Mouse (Mus musculus): Measurements from ENCODE around the gene Ephb4. TPM values are rescaled to one million over a fixed set of nuclear protein-coding genes. Genes with fewer than 3 reads are reported as not detected.

Gene Ephb4
- total RNA-seq, 2 experiments from 2014 or later, result 12.1 to 13.4 TPM

- DNase-seq, result no peak
- intact Hi-C loops (cut with DNase I), result no loop called here
Measured at GRCm38 (mm10) chr5:137352011-137352975, 2.4 kb downstream of the Ephb4 start.

- no peak for DNase-seq
- intact Hi-C loops (cut with DNase I), result no loop called here
Measured at GRCm38 (mm10) chr5:137354091-137354490, 4.2 kb downstream of the Ephb4 start.

- no peak for DNase-seq
- intact Hi-C loops (cut with DNase I), result no loop called here
Measured at GRCm38 (mm10) chr5:137358382-137358781, 8.5 kb downstream of the Ephb4 start.

GRCm38 (mm10) chr5:137369665-137370064 is 19.8 kb downstream of the Ephb4 start:
- intact Hi-C loops (cut with DNase I), result no loop called here
- no peak for DNase-seq

- intact Hi-C loops (cut with DNase I), result no loop called here
- no peak for DNase-seq
Measured at GRCm38 (mm10) chr5:137373371-137373950, 23.6 kb downstream of the Ephb4 start.

- no peak for DNase-seq
- intact Hi-C loops (cut with DNase I), result loop anchor here (5.0 kb wide), 1 partner anchor 82 kb away; the partner anchor contains the start of gene Ufsp1
Measured at GRCm38 (mm10) chr5:137374521-137375080, 24.7 kb downstream of the Ephb4 start.

- intact Hi-C loops (cut with DNase I), result loop anchor here (5.0 kb wide), 1 partner anchor 83 kb away; the partner anchor contains the start of gene Ufsp1
- peak in 1 of 2 experiments; percentile 37 for DNase-seq
Measured at GRCm38 (mm10) chr5:137375627-137376026, 25.7 kb downstream of the Ephb4 start.

- no peak for DNase-seq
- intact Hi-C loops (cut with DNase I), result loop anchor here (5.0 kb wide), 1 partner anchor 84 kb away; the partner anchor contains the start of gene Ufsp1
Measured at GRCm38 (mm10) chr5:137376198-137376597, 26.3 kb downstream of the Ephb4 start.

- intact Hi-C loops (cut with DNase I), result loop anchor here (5.0 kb wide), 1 partner anchor 84 kb away; the partner anchor contains the start of gene Ufsp1
- DNase-seq, result no peak
Measured at GRCm38 (mm10) chr5:137376722-137377121, 26.8 kb downstream of the Ephb4 start.

- intact Hi-C loops (cut with DNase I), result loop anchor here (5.0 kb wide), 1 partner anchor 85 kb away; the partner anchor contains the start of gene Ufsp1
- no peak for DNase-seq
Measured at GRCm38 (mm10) chr5:137377176-137377575, 27.3 kb downstream of the Ephb4 start.

GRCm38 (mm10) chr5:137377603-137378002 is 27.7 kb downstream of the Ephb4 start:
- intact Hi-C loops (cut with DNase I), result loop anchor here (5.0 kb wide), 1 partner anchor 85 kb away; the partner anchor contains the start of gene Ufsp1
- DNase-seq, result no peak

- intact Hi-C loops (cut with DNase I), result no loop called here
- peak; percentile 28 to 50 for DNase-seq
Measured at GRCm38 (mm10) chr5:137381152-137381551, 31.2 kb downstream of the Ephb4 start.

GRCm38 (mm10) chr5:137383441-137383840 is 33.5 kb downstream of the Ephb4 start:
- intact Hi-C loops (cut with DNase I), result loop anchor here (2.0 kb wide), 1 partner anchor 49 kb away; no protein-coding TSS in a partner anchor
- no peak for DNase-seq

- intact Hi-C loops (cut with DNase I), result no loop called here
- DNase-seq, result no peak
Measured at GRCm38 (mm10) chr5:137386712-137387111, 36.8 kb downstream of the Ephb4 start.

- intact Hi-C loops (cut with DNase I), result no loop called here
- no peak for DNase-seq
Measured at GRCm38 (mm10) chr5:137391641-137392040, 41.7 kb downstream of the Ephb4 start.

- intact Hi-C loops (cut with DNase I), result no loop called here
- DNase-seq, result no peak
Measured at GRCm38 (mm10) chr5:137394456-137394855, 44.5 kb downstream of the Ephb4 start.

GRCm38 (mm10) chr5:137404081-137404480 is 54.2 kb downstream of the Ephb4 start:
- intact Hi-C loops (cut with DNase I), result no loop called here
- DNase-seq, result no peak

- intact Hi-C loops (cut with DNase I), result no loop called here
Measured at GRCm38 (mm10) chr5:137409451-137409850, 59.5 kb downstream of the Ephb4 start.

GRCm38 (mm10) chr5:137410066-137410465 is 60.2 kb downstream of the Ephb4 start:
- no peak for DNase-seq
- intact Hi-C loops (cut with DNase I), result no loop called here

More at GRCm38 (mm10) chr5:137409451-137409850, 59.5 kb downstream of the Ephb4 start:
- DNase-seq, result no peak

GRCm38 (mm10) chr5:137410549-137410948 is 60.6 kb downstream of the Ephb4 start:
- intact Hi-C loops (cut with DNase I), result no loop called here
- DNase-seq, result no peak

GRCm38 (mm10) chr5:137411235-137411634 is 61.3 kb downstream of the Ephb4 start:
- DNase-seq, result no peak
- intact Hi-C loops (cut with DNase I), result no loop called here
